Mouse (Mus musculus): ENCODE results near the gene 1700034J05Rik.

GRCm38 (mm10) chr6:146972740-146973139 is 18.5 kb upstream of the 1700034J05Rik start:
- TF ChIP-seq CTCF (IDR thresholded peaks at IDR 0.05; ENCODE audit: low read depth) (no peak), EP300 (optimal IDR thresholded peaks at IDR 0.05) (no peak)
